Comparison of ENCODE assay signal across 29 mouse cellular contexts in the genomic region with DNA sequence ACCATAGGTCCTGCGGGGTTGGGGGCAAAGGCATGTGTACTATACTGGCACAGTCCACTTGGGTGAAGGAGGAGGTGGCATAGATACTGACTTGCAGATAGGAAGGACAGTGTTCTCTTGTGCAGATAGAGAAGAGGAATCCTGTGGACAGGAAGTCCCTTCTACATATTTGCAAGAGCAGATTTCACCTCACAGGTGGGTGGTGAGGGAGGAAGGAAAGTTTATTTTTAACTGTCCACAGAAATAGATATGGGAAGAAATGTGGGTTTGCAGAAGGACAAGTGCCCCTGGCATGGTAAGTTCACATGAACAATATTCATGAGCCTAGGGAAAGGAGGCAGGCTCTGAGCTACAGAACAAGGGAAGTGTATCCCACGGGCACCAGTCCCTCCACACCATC. TPM values are rescaled to one million over a fixed set of nuclear protein-coding genes. Genes with fewer than 3 reads are reported as not detected.
DNase-seq lines count a peak whose midpoint lies in the region; ATAC-seq and TF ChIP-seq lines count a peak whose summit lies in the region.
"Had no signal": no experiment of that assay in that cellular context is flagged by ENCODE, and none has a peak within 500 bp of the region (broad histone marks: within the 10 kb centered on the region; RNA-seq: fewer than 3 reads in every experiment).

No protein-coding gene starts in this region.

- H3K4me3 ChIP-seq in left cerebral cortex, adult 2 months: no peak overlapping the region
- no peak overlapping the region for H3K4me3 ChIP-seq in midbrain, embryonic 13.5 days (replicated peaks)
- H3K4me3 ChIP-seq: embryonic facial prominence, embryonic 10.5 days; embryonic facial prominence, embryonic 12.5 days; forebrain, embryonic 13.5 days; forebrain, embryonic 15.5 days had no signal

- H3K4me2 ChIP-seq in midbrain, embryonic 13.5 days (replicated peaks): no peak overlapping the region
- H3K4me2 ChIP-seq: embryonic facial prominence, embryonic 12.5 days; forebrain, embryonic 13.5 days; forebrain, embryonic 15.5 days had no signal

- H3K9ac ChIP-seq in midbrain, embryonic 13.5 days (replicated peaks): no peak overlapping the region
- H3K9ac ChIP-seq: embryonic facial prominence, embryonic 12.5 days; forebrain, embryonic 13.5 days; forebrain, embryonic 15.5 days; forebrain, postnatal 0 days had no signal

- 88% methylated on average over 2 of the region's 2 CpGs for WGBS in midbrain, embryonic 13.5 days

- intact Hi-C loops in left cerebral cortex, adult 2 months (cut with DNase I): no loop called here

- peak; percentile 43 for ATAC-seq in frontal cortex, adult (ENCODE audit: low TSS enrichment)
- ATAC-seq in midbrain, embryonic 13.5 days: no peak
- ATAC-seq: activated CD4-positive, CD25-positive, alpha-beta regulatory T cell, adult 4 months; forebrain, embryonic 13.5 days; forebrain, embryonic 15.5 days; forebrain, postnatal 0 days; Patski had no signal

- peaks cover 68% of the 10 kb centered on the region for H3K36me3 ChIP-seq in midbrain, embryonic 13.5 days

- peak overlapping the region; percentile 62 for H3K27ac ChIP-seq in left cerebral cortex, adult 2 months
- no peak overlapping the region for H3K27ac ChIP-seq in midbrain, embryonic 13.5 days
- H3K27ac ChIP-seq: embryonic facial prominence, embryonic 10.5 days; embryonic facial prominence, embryonic 12.5 days; forebrain, embryonic 13.5 days; forebrain, embryonic 15.5 days had no signal

- TF ChIP-seq CTCF in left cerebral cortex, adult 2 months (IDR thresholded peaks at IDR 0.05): no peak

- peaks cover 15% of the 10 kb centered on the region for H3K27me3 ChIP-seq in midbrain, embryonic 13.5 days
- H3K27me3 ChIP-seq: Patski had no signal

- H3K4me1 ChIP-seq in midbrain, embryonic 13.5 days (replicated peaks): peaks cover 13% of the 10 kb centered on the region

- H3K9me3 ChIP-seq in midbrain, embryonic 13.5 days: no peaks in the 10 kb centered on the region
- H3K9me3 ChIP-seq: embryonic facial prominence, embryonic 10.5 days; embryonic facial prominence, embryonic 12.5 days; forebrain, embryonic 13.5 days; forebrain, embryonic 15.5 days; G1E had no signal

- no peak for DNase-seq in frontal cortex, postnatal 25 days (ENCODE audit: low spot score in 2 of 2)
- no peak for DNase-seq in left cerebral cortex, adult 2 months (ENCODE audit: extremely low spot score in 1 of 2, low spot score in 2 of 2)
- no peak for DNase-seq in left cerebral cortex, adult 8-10 months (ENCODE audit: low spot score in 2 of 2)
- DNase-seq in A20 (ENCODE audit: low read depth, low spot score): peak; percentile 33
- peak; percentile 46 for DNase-seq in brain, adult 2 months (ENCODE audit: low read depth, low spot score)
- DNase-seq in spleen, postnatal 14 days (ENCODE audit: low spot score in 2 of 2): no peak
- DNase-seq: adrenal gland, adult 8-10 months; adrenal gland, postnatal 14 days; adrenal gland, postnatal 36 days; cerebellum, adult 11 months; cerebellum, adult 18-20 months; cerebellum, adult 8-10 months; cerebellum, postnatal 14 days; cerebellum, postnatal 36 days; forebrain, postnatal 0 days had no signal

RNA-seq across cellular contexts. Expression of a gene that starts 9.0 kb away (rescaled TPM):
- 100 to 1,000 TPM; 189 to 199 TPM for total RNA-seq in left cerebral cortex, adult 2 months (2021)
- 100 to 1,000 TPM; 170 to 198 (median 187) TPM for total RNA-seq in left cerebral cortex, adult 8-10 months (2022)
- polyA plus RNA-seq in midbrain, embryonic 13.5 days (2015; fragmentation: Nextera tagmentation; extraction: Ambion mirVana): 59.8 and 69.5 TPM in 2 replicates

RNA-seq across cellular contexts. Expression of a gene that starts 16.8 kb away (rescaled TPM):
- total RNA-seq in left cerebral cortex, adult 2 months (2021): not detected
- total RNA-seq in left cerebral cortex, adult 8-10 months (2022): under 1 TPM in 1 of 4 experiments, not detected in 3; 0.21 TPM
- polyA plus RNA-seq in midbrain, embryonic 13.5 days (2015; fragmentation: Nextera tagmentation; extraction: Ambion mirVana): not detected in 2 replicates
- total RNA-seq: adrenal gland, adult 18-20 months; adrenal gland, adult 8-10 months; adrenal gland, postnatal 14 days; common myeloid progenitor, adult 5-6 weeks; forebrain, postnatal 0 days; G1E had no signal
- polyA plus RNA-seq: embryonic facial prominence, embryonic 12.5 days; embryonic facial prominence, embryonic 14.5 days; forebrain, embryonic 11.5 days; forebrain, embryonic 13.5 days; forebrain, embryonic 15.5 days; forebrain, postnatal 0 days had no signal

RNA-seq across cellular contexts. Expression of a gene that starts 17.6 kb away (rescaled TPM):
- total RNA-seq in left cerebral cortex, adult 2 months (2021): 10 to 100 TPM; 78.1 to 79.6 TPM
- 100 to 1,000 TPM in 2 of 4 experiments, 10 to 100 TPM in 2; 84.4 to 129 (median 100) TPM for total RNA-seq in left cerebral cortex, adult 8-10 months (2022)
- polyA plus RNA-seq in midbrain, embryonic 13.5 days (2015; fragmentation: Nextera tagmentation; extraction: Ambion mirVana): 351 and 358 TPM in 2 replicates

RNA-seq across cellular contexts. Expression of a gene that starts 51.8 kb away (rescaled TPM):
- not detected for total RNA-seq in left cerebral cortex, adult 2 months (2021)
- not detected for total RNA-seq in left cerebral cortex, adult 8-10 months (2022)
- polyA plus RNA-seq in midbrain, embryonic 13.5 days (2015; fragmentation: Nextera tagmentation; extraction: Ambion mirVana): 0.24 TPM in 1 of 2 replicates, not detected in the other
- total RNA-seq: adrenal gland, adult 18-20 months; adrenal gland, postnatal 36 days had no signal
- polyA plus RNA-seq: activated CD4-positive, CD25-positive, alpha-beta regulatory T cell, adult 4 months; C2C12; embryonic facial prominence, embryonic 14.5 days had no signal

Comparison
In these comparisons a context has a peak if more than half of its experiments do, and no peak if none do; other contexts are left out.
1. DNase-seq: peak in A20 (single experiment) and brain, adult 2 months (single experiment); none in frontal cortex, postnatal 25 days (0 of 2), left cerebral cortex, adult 2 months (0 of 2), left cerebral cortex, adult 8-10 months (0 of 2) and spleen, postnatal 14 days (0 of 2).